Mouse (Mus musculus): Measurements from ENCODE around the gene Olfr1415.
"Not testable (repeated sequence)": the region's sequence is repeated elsewhere in the genome, so short reads cannot be mapped to it uniquely, and the experiment has no call there.

Olfr1415 gene

DNA sequence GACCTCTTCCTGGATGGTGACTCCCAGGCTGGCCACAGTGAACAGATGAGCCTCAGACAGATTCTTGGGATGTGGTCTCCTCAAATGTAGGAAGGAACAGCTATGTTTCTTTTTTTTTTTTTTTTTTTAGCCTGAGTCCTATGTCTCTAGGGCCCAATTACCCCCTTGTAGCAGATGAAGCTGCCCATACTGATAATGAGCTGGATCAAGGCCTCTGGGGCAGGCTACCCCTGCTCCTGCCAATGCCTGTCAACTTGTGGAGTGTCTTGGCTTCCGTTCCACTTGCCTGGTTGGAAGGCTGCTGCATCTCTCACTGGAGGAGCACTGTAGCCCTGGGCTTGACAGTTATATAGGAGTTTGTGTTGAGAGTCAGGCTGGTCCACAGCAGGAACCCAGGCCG, at the start of gene Olfr1415:
TSS of gene Olfr1415 (minus strand) at position 101 of the 400 bp plus-strand sequence.
- DNase-seq = no peak

- no peak for DNase-seq
Measured at GRCm38 (mm10) chr1:92539071-92539470, 43.2 kb upstream of the Olfr1415 start.

GRCm38 (mm10) chr1:92536972-92537371, 41.1 kb upstream of the Olfr1415 start:
- no peak for DNase-seq

DNA sequence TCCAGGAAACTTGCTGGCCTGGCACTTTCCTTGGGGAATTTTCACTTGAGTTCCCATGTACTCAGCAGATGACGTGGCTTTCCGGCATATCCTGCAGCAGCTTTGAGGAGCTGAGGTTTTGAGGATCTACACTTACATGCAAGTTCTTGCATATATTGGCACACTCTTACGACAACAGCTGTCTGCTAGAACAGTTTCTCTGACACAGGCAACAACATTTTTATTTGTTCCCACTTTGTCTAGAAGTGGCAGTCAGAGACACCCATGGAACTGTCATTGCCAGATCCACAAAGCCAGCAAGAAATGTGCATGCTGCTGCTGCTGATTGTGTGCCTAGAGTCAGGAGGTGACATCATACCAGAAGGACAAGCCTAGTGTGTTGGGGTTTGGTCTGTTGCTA, 27.9 kb upstream of the Olfr1415 start:
- no peak for DNase-seq

- DNase-seq = peak in 1 of 2 experiments; percentile 33
Measured at GRCm38 (mm10) chr1:92521376-92521775, 25.5 kb upstream of the Olfr1415 start.

GRCm38 (mm10) chr1:92519046-92519445, 23.1 kb upstream of the Olfr1415 start:
- DNase-seq = no peak

DNA sequence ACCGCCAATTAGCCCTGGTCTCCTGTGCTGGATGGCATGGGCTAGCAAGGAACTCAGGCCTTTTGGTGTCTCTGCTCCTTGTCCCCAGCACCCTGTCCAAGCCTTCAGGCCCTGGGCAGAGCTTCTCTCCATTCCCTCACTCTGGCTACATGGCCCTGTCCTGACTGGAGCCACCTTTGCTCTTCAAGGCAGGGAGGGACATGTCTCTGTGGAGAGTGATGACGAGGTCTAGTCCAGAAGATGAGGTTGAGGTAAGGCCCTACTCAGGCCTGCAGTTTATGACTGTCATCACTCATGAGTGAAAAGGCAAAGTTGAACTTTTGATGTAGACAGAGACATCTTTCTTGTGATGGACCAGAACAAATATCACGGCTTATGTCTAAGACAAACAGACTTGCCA, 22.7 kb upstream of the Olfr1415 start, which contains the start of gene Olfr1414:
TSS of gene Olfr1414 (minus strand) at position 101 of the 400 bp plus-strand sequence.
- DNase-seq = no peak

GRCm38 (mm10) chr1:92515390-92515789, 19.5 kb upstream of the Olfr1415 start:
- DNase-seq = no peak

DNA sequence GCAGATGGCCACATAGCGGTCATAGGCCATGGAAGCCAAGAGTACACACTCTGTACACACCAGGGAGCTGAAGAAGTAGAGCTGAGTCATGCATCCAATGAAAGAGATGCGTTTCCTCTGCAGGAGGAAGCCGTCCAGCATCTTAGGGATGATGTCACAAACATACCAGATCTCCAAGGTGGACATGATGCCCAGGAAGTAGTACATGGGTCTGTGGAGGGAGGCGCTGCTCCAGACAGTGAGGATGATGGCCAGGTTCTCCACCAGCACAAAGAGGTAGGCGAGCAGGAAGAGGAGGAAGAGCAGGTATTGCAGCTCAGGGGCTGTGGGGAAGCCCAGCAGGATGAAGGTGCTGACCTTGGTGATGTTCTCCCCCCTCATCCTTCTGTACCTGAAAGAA, 15.7 kb upstream of the Olfr1415 start:
- DNase-seq = not testable (repeated sequence)

DNA sequence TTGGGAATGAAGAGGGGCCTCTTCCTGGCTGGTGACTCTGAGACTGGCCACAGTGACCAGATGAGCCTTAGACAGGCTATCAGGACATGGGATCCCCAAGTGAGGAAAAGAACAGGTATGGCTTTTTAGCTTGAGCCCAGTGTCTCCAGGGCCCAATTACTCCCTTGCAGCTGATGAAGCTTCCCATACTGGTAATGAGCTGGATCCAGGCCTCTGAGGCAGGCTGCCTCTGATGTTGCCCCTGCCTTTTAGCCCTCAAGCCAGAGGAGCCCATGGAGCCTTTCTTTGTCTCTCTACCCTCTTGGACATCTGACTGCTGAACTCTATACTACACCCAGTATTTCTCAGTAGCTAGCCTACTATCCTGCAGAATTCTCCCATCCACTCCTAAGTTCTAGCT, 10.9 kb downstream of the Olfr1415 start, which contains the start of gene Olfr1416:
TSS of gene Olfr1416 (minus strand) at position 101 of the 400 bp plus-strand sequence.
- no peak for DNase-seq

DNA sequence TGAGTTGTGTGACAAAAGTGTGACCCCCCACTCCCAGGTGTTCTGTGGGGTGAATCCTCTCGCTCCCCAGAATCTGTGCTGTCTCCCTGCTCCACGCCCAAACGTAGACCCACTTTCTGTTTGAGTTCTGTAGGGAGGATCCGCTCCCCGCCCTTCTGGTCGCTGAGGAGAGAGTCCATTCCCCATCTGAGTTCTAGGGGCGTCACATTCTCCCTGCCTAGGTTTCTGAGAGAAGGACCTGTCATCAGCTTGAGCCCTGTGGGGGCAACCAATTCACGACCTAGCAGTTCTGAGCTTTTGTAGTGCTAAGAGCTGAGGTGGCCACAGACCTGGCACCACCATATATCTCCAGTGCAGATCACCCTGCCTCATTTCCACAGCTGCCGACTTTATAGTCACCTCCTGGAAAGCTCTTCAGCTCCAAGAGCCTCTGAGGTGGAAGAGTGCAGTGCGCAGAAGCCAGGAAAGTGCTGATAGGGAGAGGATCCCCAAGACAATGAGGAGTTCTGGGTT, 21.8 kb downstream of the Olfr1415 start:
- DNase-seq = no peak

DNA sequence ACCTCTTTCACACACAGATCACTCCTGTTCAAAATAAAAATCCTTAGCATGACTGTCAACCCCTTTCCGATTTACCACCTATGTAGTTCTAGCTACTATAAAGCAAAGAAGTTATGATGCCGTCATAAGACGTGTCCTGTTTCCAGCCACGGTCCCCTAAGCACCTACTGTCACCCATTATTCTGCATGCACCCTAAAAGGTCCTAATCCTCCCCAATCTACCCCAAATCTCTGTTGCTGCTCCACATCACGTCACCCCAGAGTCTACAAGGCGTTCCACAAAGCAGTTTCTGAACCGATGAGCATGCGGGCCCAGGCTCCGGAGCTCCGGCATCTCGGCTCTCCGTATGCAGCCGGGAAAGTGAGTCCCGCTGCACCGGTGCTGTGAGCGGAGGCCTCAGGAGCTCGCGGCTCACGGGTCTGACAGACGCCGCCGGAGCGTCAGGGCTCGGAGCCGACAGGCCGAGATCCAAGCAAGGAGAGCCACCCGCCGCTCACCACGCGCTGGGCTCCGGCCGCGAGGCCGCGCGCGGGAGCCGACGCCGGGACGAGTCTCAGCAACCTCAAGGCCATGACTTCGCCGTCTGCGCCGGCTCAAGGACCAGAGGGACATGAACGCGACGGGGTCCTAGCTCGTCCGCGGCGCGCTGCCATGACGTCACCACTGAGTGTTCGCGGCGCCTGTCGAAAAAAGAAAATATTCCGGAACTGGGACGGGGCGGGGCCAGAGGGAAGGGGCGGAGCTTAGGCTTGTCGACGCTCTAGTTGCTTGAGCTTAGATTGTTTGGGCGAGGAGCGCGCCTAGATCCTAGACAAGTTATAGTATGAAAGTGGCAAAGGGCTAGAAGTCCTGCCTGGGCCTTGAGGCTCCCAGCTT, 22.5 kb downstream of the Olfr1415 start, which contains the start of gene Ndufa10:
TSS of gene Ndufa10 (minus strand) at position 696 of the 877 bp plus-strand sequence.
- DNase-seq = peak; percentile 94 to 98

DNA sequence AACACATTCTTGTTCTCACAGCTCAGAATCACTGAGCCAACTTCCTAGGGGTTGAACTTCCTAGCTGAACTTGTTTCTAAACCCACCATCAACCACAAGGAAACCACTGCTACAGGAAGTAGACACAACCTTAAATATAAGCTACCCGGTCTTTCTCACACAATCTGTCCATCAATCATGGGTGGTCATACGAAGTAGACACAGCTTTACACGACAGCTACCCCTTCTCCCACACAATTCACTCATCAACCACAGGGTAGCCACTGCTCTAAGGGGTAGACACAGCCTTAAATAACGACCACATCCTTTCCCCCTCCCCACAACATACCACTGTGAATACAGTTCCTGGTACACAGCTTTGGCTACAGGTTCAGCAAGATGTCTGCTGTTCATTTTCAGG, 27.0 kb downstream of the Olfr1415 start:
- no peak for DNase-seq

DNA sequence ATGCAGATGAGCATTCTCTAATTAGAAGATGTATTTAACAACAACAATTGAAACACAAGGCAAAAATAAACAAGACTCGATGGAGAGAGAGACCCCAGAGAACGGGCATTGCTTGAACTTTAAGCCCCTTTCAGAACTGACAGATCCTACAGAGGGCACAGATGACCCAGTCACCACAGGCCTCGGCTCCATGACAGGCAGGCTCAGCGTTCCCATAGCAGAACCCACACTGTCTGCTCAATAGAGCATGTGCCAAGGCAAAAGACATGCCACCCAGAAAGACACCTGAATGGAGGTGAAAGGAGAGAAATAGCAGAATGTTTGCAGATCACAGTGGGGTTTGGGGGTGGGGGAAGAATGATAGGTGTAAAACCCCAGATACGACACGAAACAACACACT, 37.5 kb downstream of the Olfr1415 start:
- DNase-seq = no peak

DNA sequence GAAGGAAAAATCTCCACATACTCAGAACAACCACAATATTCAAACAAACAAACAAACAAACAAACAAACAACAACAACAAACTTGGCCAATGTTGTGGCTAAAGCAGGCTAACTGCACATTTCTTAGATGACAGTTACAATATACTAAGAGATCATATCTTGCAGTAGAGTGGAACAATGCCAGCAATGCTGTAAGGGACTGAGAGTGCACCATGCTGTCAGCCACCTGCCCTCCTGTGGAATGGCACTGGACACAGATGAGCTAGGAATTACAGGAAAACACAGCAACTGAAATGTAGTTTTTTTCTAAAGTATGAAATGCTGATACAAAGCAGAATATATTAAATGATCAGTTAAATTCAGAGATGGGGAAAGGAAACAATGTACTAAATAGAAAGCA, 38.1 kb downstream of the Olfr1415 start:
- DNase-seq = no peak

DNA sequence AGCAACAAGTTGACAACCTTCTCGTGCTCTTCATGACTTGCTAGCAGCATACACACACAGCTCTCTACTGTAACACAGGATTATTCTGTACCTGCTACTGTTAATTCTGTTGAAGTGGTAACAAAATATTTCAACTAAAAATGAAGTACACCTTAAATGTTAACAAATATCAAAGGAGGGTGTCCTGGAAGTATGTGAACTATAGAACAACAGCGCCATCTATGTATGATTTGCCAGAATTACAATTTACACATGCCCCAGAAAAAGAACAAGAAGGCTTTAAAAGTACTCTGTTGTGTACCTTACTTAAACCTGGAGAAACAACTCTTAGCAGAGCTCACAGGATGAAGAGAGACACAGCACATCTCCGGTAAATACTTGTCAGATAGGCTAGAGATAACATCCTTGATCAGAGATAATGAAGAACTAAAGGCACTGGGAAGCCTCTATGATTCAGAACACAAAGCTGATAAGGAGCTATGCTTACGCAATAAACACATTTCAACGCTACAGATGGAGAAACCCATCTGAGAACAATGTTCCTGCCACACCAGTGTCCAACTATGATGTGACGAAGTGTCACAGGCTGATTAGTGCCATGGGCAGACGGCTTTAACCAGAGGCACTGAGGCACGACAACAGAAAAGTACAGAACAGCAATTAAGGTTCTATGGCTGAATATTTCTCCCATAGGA, 42.0 kb downstream of the Olfr1415 start:
- DNase-seq = no peak

GRCm38 (mm10) chr1:92448293-92448692, 47.6 kb downstream of the Olfr1415 start:
- DNase-seq = no peak

GRCm38 (mm10) chr1:92441453-92442063, 54.3 kb downstream of the Olfr1415 start:
- DNase-seq = no peak

GRCm38 (mm10) chr1:92440066-92440750, 55.7 kb downstream of the Olfr1415 start:
- no peak for DNase-seq
